Mouse (Mus musculus) liver, adult 2 months (tissue): ENCODE measurements around the gene Ormdl3. TPM values are rescaled to one million over a fixed set of nuclear protein-coding genes. Genes with fewer than 3 reads are reported as not detected.

Experiments used
- DNase-seq: peaks from one replicate; pipeline ENCODE4 v3.0.0-alpha.2; 2011; ENCODE audit warnings: low read depth, low spot score; ENCODE audit errors: extremely low read depth
- H3K27ac ChIP-seq: fragments of 200-500 bp; replicated peaks from 2 replicates; pipeline ENCODE4 v1.5.1; 2012; ENCODE audit warnings: low read depth, mild to moderate bottlenecking, control low read depth, inconsistent platforms, low read length; ENCODE audit not compliant: insufficient read depth
- H3K27me3 ChIP-seq: fragments of 200-500 bp; 2 replicates; pipeline ENCODE4 v1.6.1; 2012; ENCODE audit warnings: mild to moderate bottlenecking, moderate library complexity, low read length, inconsistent platforms; ENCODE audit not compliant: control insufficient read depth, insufficient read depth
- H3K36me3 ChIP-seq: fragments of 200-500 bp; 2 replicates; pipeline ENCODE4 v1.6.1; 2012; ENCODE audit warnings: low read length, inconsistent platforms; ENCODE audit not compliant: control insufficient read depth, insufficient read depth
- H3K4me1 ChIP-seq: fragments of 200-500 bp; 2 replicates; pipeline ENCODE4 v1.6.1; 2011; ENCODE audit warnings: low read length; ENCODE audit not compliant: control insufficient read depth, insufficient read depth
- H3K4me3 ChIP-seq: fragments of 200-500 bp; 2 replicates; pipeline ENCODE4 v1.5.1; 2011; ENCODE audit warnings: low read depth, mild to moderate bottlenecking, control low read depth, low read length, moderate library complexity; ENCODE audit not compliant: insufficient read depth
- H3K79me2 ChIP-seq: fragments of 200-500 bp; 2 replicates; pipeline ENCODE4 v1.6.1; 2012; ENCODE audit warnings: inconsistent platforms, mild to moderate bottlenecking, low read length, moderate library complexity; ENCODE audit not compliant: control insufficient read depth, insufficient read depth
- H3K9ac ChIP-seq: fragments of 200-500 bp; 2 replicates; pipeline ENCODE4 v1.6.1; 2012; ENCODE audit warnings: low read depth, mild to moderate bottlenecking, control low read depth, inconsistent platforms, low read length
- CTCF ChIP-seq: fragments of 200-500 bp; IDR thresholded peaks from 2 replicates; pipeline ENCODE4 v1.5.1; 2011; ENCODE audit warnings: low read depth, low read length, control low read depth
- POLR2A ChIP-seq: fragments of 200-500 bp; IDR thresholded peaks from 2 replicates; pipeline ENCODE4 v1.6.1; 2011; ENCODE audit warnings: low read length, control low read depth; ENCODE audit not compliant: insufficient read depth; ENCODE audit errors: extremely low read depth
- WGBS: fragments of 180-500 bp; shearing (Covaris S2); methylation state at CpG from one replicate; pipeline ENCODE4 v1.1.7; 2018; 5-methylcytosine and 5-hydroxymethylcytosine counted together
- polyA plus RNA-seq: library from polyadenylated mRNA; depleted of rRNA; stranded (reverse); fragments of >200 nt; gene quantifications from 2 replicates; pipeline ENCODE4 v1.2.3, GENCODE M21; 2012
- total RNA-seq: library from RNA; depleted of rRNA; stranded (reverse); fragments of >200 nt; gene quantifications from 2 replicates; pipeline ENCODE4 v1.2.3, GENCODE M21; 2014

The Ormdl3 gene
- total and polyA plus RNA-seq, 2 experiments: 62.0 to 119 TPM

DNA sequence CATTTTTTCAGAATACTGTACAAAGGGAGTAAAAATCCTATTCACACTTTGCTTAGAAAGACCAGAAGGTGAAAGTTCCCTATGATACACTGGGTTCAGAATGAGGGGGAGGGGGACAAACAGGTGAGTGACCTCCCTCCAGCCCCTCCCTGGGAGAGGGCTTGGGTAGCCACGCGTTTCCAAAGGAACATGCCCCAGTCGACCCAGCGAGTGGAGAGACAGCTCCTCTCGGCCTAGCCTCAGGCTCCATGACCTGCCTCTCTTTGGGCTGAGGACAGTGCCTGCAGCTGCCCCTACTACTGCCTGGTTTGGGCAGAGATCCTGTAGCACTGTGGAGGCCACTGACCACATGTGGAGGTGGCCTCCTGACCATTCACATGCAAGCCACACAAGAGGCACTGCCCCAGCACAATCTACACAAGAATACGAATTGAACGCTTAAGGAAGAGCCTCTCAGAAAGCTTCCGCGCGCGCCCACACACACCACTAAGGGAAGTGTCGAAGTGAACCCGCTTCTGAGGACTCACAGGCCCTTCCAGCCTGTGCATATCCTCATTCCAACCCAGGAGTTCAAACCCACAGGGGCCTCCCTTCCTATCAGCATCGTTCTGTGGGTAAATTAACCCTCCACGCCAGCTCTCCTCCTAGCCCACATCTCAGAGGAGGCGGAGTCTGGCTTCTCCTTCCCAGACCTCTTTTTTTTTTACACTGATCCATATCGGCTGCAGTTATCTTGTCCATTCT, 5.7 kb downstream of the Ormdl3 start:
- H3K36me3 ChIP-seq: peaks cover 11% of the 10 kb centered on the region; the same call in 1 of the 2 replicates
- 71% methylated on average over 17 of the region's 17 CpGs for whole genome bisulfite sequencing
- H3K27me3 ChIP-seq: no peaks in the 10 kb centered on the region
- H3K4me3 ChIP-seq: no peak overlapping the region
- no peak overlapping the region for H3K9ac ChIP-seq
- peaks cover 38% of the 10 kb centered on the region for H3K4me1 ChIP-seq
- no peak for TF ChIP-seq POLR2A
- no peak for TF ChIP-seq CTCF
- peaks cover 16% of the 10 kb centered on the region for H3K79me2 ChIP-seq
- no peak for DNase-seq
- no peak overlapping the region for H3K27ac ChIP-seq

GRCm38 (mm10) chr11:98580301-98581121, 6.7 kb downstream of the Ormdl3 start:
- Histone ChIP-seq H3K27ac (peak overlapping the region; percentile 42), H3K27me3 (no peaks in the 10 kb centered on the region), H3K4me1 (peaks cover 38% of the 10 kb centered on the region), H3K4me3 (no peak overlapping the region), H3K9ac (no peak overlapping the region; the same call in 1 of the 2 replicates), H3K79me2 (peaks cover 14% of the 10 kb centered on the region), H3K36me3 (peaks cover 11% of the 10 kb centered on the region; the same call in 1 of the 2 replicates)
- DNase-seq: peak; percentile 85
- 26% methylated on average over 16 of the region's 16 CpGs for WGBS
- TF ChIP-seq CTCF (no peak), POLR2A (no peak)

- Histone ChIP-seq H3K79me2 (no peaks in the 10 kb centered on the region), H3K9ac (no peak overlapping the region), H3K27ac (no peak overlapping the region), H3K4me1 (peaks cover 20% of the 10 kb centered on the region), H3K36me3 (peaks cover 4% of the 10 kb centered on the region; the same call in 1 of the 2 replicates), H3K27me3 (no peaks in the 10 kb centered on the region), H3K4me3 (no peak overlapping the region)
- peak; percentile 81 for DNase-seq
- 14% methylated on average over 5 of the region's 5 CpGs for WGBS
- TF ChIP-seq CTCF (no peak), POLR2A (no peak)
Measured at GRCm38 (mm10) chr11:98577776-98578175, 9.4 kb downstream of the Ormdl3 start.

GRCm38 (mm10) chr11:98569461-98569860, 17.7 kb downstream of the Ormdl3 start:
- Histone ChIP-seq H3K4me1 (peaks cover 1% of the 10 kb centered on the region), H3K36me3 (no peaks in the 10 kb centered on the region), H3K9ac (no peak overlapping the region), H3K79me2 (no peaks in the 10 kb centered on the region), H3K4me3 (no peak overlapping the region), H3K27me3 (no peaks in the 10 kb centered on the region), H3K27ac (no peak overlapping the region)
- no peak for TF ChIP-seq POLR2A
- TF ChIP-seq CTCF: no peak
- DNase-seq: no peak
- 87% methylated on average over 6 of the region's 6 CpGs for WGBS

- no peaks in the 10 kb centered on the region for H3K79me2 ChIP-seq
- peaks cover 8% of the 10 kb centered on the region for H3K4me1 ChIP-seq
- H3K27me3 ChIP-seq: no peaks in the 10 kb centered on the region
- DNase-seq: no peak
- WGBS: 87% methylated on average over 8 of the region's 8 CpGs
- no peak overlapping the region for H3K4me3 ChIP-seq
- TF ChIP-seq CTCF (peak; percentile 50), POLR2A (no peak)
- H3K36me3 ChIP-seq: no peaks in the 10 kb centered on the region
- no peak overlapping the region for H3K9ac ChIP-seq
- H3K27ac ChIP-seq: no peak overlapping the region
Measured at GRCm38 (mm10) chr11:98568326-98568725, 18.8 kb downstream of the Ormdl3 start.

- Histone ChIP-seq H3K79me2 (no peaks in the 10 kb centered on the region), H3K9ac (no peak overlapping the region), H3K4me1 (peaks cover 14% of the 10 kb centered on the region), H3K27ac (peak overlapping the region; percentile 24; the same call in 1 of the 2 replicates), H3K36me3 (no peaks in the 10 kb centered on the region), H3K27me3 (no peaks in the 10 kb centered on the region), H3K4me3 (no peak overlapping the region)
- TF ChIP-seq CTCF: no peak
- 19% methylated on average over 13 of the region's 13 CpGs for WGBS
- peak; percentile 77 for DNase-seq
Measured at GRCm38 (mm10) chr11:98563921-98564414, 23.2 kb downstream of the Ormdl3 start.
